Mouse (Mus musculus): ENCODE results near the gene Ttll7.

DNA sequence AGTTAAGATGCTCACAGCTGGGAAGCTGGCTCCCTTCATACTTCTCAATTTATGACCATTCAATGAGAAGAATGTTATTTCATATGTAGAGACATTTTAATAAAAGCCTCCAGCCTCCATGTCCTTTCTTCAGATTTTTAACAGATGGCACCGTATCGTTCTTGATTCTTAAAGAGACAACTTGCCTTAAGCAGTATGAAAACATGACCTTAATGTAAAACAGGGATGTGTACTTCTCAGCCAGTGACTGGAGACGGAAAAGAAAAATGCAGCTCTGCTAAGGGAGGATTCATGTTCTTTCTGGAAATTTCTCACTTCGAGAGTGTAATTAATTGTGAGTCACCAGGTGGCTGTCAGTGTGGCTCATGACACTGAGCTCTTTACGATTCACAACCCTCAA is 167.3 kb downstream of the Ttll7 start:
- no peak for TF ChIP-seq GATA1 (IDR thresholded peaks at IDR 0.05; ENCODE audit: low read length)
- no peak for TF ChIP-seq TAL1 (IDR thresholded peaks at IDR 0.05; ENCODE audit: low read length)

All from erythroblast, embryonic 14.5 days (primary cell).